Mouse (Mus musculus): ENCODE results near the gene Chst10. TPM values are rescaled to one million over a fixed set of nuclear protein-coding genes. Genes with fewer than 3 reads are reported as not detected.

The Chst10 gene
- 19.7 and 22.1 TPM in 2 replicates for polyA plus RNA-seq (2014; fragmentation: Nextera tagmentation; extraction: Ambion mirVana)

GRCm38 (mm10) chr1:38897431-38898248 lies at the start of gene Chst10:
Chst10 (minus strand) TSS chr1:38898161.
- Histone ChIP-seq H3K4me3 (ENCODE audit: low read depth, low read length) (peak within 1 kb of the TSS; percentile 66), H3K9ac (ENCODE audit: low read length) (peak within 1 kb of the TSS; percentile 79), H3K4me1 (replicated peaks; ENCODE audit: control insufficient read depth, insufficient read depth, low read length) (peaks cover 2% of the 10 kb centered on the region; the same call in 1 of the 2 replicates), H3K4me2 (ENCODE audit: low read depth, low read length, severe bottlenecking) (peak within 1 kb of the TSS; percentile 64), H3K27ac (ENCODE audit: low read depth, low read length) (peak within 1 kb of the TSS; percentile 70; the same call in 1 of the 2 replicates), H3K36me3 (ENCODE audit: control insufficient read depth, insufficient read depth, low read length) (no peaks in the 10 kb centered on the region), H3K9me3 (ENCODE audit: control insufficient read depth, low read length) (no peaks in the 10 kb centered on the region), H3K27me3 (ENCODE audit: control insufficient read depth, insufficient read depth, low read length) (no peaks in the 10 kb centered on the region; the same call in 1 of the 2 replicates)
- ATAC-seq (replicated peaks; ENCODE audit: low FRiP score) (peak; percentile 96), DNase-seq (ENCODE audit: low spot score) (peak; percentile 91)
- WGBS, result under 1% methylated on average over 60 of the region's 67 CpGs

- WGBS, result 9% methylated on average over 5 of the region's 5 CpGs
Measured at GRCm38 (mm10) chr1:38939608-38940007, 41.6 kb upstream of the Chst10 start.

GRCm38 (mm10) chr1:38938849-38939248 lies 40.9 kb upstream of the Chst10 start, which contains the start of gene Nms:
Nms (plus strand) TSS chr1:38939149.
- H3K4me3 ChIP-seq (ENCODE audit: low read depth, low read length), result no peak within 1 kb of the TSS
- WGBS, result 78% methylated on average over 6 of the region's 6 CpGs

More at GRCm38 (mm10) chr1:38939608-38940007, 41.6 kb upstream of the Chst10 start:
- ATAC-seq (replicated peaks; ENCODE audit: low FRiP score) (no peak), DNase-seq (ENCODE audit: low spot score) (peak; percentile 70)
- H3K27ac ChIP-seq (ENCODE audit: low read depth, low read length), result no peak overlapping the region
- no peak overlapping the region for H3K4me2 ChIP-seq (ENCODE audit: low read depth, low read length, severe bottlenecking)
- H3K4me1 ChIP-seq (replicated peaks; ENCODE audit: control insufficient read depth, insufficient read depth, low read length), result no peaks in the 10 kb centered on the region
- H3K9me3 ChIP-seq (ENCODE audit: control insufficient read depth, low read length), result no peaks in the 10 kb centered on the region
- no peaks in the 10 kb centered on the region for H3K27me3 ChIP-seq (ENCODE audit: control insufficient read depth, insufficient read depth, low read length)
- no peak overlapping the region for H3K9ac ChIP-seq (ENCODE audit: low read length)
- no peaks in the 10 kb centered on the region for H3K36me3 ChIP-seq (ENCODE audit: control insufficient read depth, insufficient read depth, low read length)
- no peak overlapping the region for H3K4me3 ChIP-seq (ENCODE audit: low read depth, low read length)

GRCm38 (mm10) chr1:38936780-38937179 lies 38.8 kb upstream of the Chst10 start:
- ATAC-seq (replicated peaks; ENCODE audit: low FRiP score) (no peak), DNase-seq (ENCODE audit: low spot score) (peak; percentile 77)
- Histone ChIP-seq H3K4me3 (ENCODE audit: low read depth, low read length) (no peak overlapping the region), H3K27me3 (ENCODE audit: control insufficient read depth, insufficient read depth, low read length) (no peaks in the 10 kb centered on the region), H3K4me2 (ENCODE audit: low read depth, low read length, severe bottlenecking) (no peak overlapping the region), H3K36me3 (ENCODE audit: control insufficient read depth, insufficient read depth, low read length) (no peaks in the 10 kb centered on the region), H3K9ac (ENCODE audit: low read length) (no peak overlapping the region), H3K4me1 (replicated peaks; ENCODE audit: control insufficient read depth, insufficient read depth, low read length) (no peaks in the 10 kb centered on the region), H3K27ac (ENCODE audit: low read depth, low read length) (no peak overlapping the region), H3K9me3 (ENCODE audit: control insufficient read depth, low read length) (no peaks in the 10 kb centered on the region)
- WGBS, result 26% methylated on average over 6 of the region's 6 CpGs

More at GRCm38 (mm10) chr1:38938849-38939248, 40.9 kb upstream of the Chst10 start, which contains the start of gene Nms:
- ATAC-seq (replicated peaks; ENCODE audit: low FRiP score) (no peak), DNase-seq (ENCODE audit: low spot score) (no peak)
- Histone ChIP-seq H3K36me3 (ENCODE audit: control insufficient read depth, insufficient read depth, low read length) (no peaks in the 10 kb centered on the region), H3K27me3 (ENCODE audit: control insufficient read depth, insufficient read depth, low read length) (no peaks in the 10 kb centered on the region), H3K27ac (ENCODE audit: low read depth, low read length) (no peak within 1 kb of the TSS), H3K9ac (ENCODE audit: low read length) (no peak within 1 kb of the TSS), H3K4me2 (ENCODE audit: low read depth, low read length, severe bottlenecking) (no peak within 1 kb of the TSS), H3K9me3 (ENCODE audit: control insufficient read depth, low read length) (no peaks in the 10 kb centered on the region), H3K4me1 (replicated peaks; ENCODE audit: control insufficient read depth, insufficient read depth, low read length) (no peaks in the 10 kb centered on the region)

GRCm38 (mm10) chr1:38934668-38935067 lies 36.7 kb upstream of the Chst10 start:
- 30% methylated on average over 5 of the region's 5 CpGs for WGBS
- Histone ChIP-seq H3K36me3 (ENCODE audit: control insufficient read depth, insufficient read depth, low read length) (no peaks in the 10 kb centered on the region), H3K4me3 (ENCODE audit: low read depth, low read length) (no peak overlapping the region), H3K4me1 (replicated peaks; ENCODE audit: control insufficient read depth, insufficient read depth, low read length) (no peaks in the 10 kb centered on the region), H3K27ac (ENCODE audit: low read depth, low read length) (no peak overlapping the region), H3K9me3 (ENCODE audit: control insufficient read depth, low read length) (no peaks in the 10 kb centered on the region), H3K27me3 (ENCODE audit: control insufficient read depth, insufficient read depth, low read length) (no peaks in the 10 kb centered on the region), H3K9ac (ENCODE audit: low read length) (no peak overlapping the region), H3K4me2 (ENCODE audit: low read depth, low read length, severe bottlenecking) (no peak overlapping the region)
- DNase-seq (ENCODE audit: low spot score) (no peak), ATAC-seq (replicated peaks; ENCODE audit: low FRiP score) (no peak)

- H3K4me2 ChIP-seq (ENCODE audit: low read depth, low read length, severe bottlenecking), result no peak overlapping the region
- no peaks in the 10 kb centered on the region for H3K9me3 ChIP-seq (ENCODE audit: control insufficient read depth, low read length)
- no peaks in the 10 kb centered on the region for H3K4me1 ChIP-seq (replicated peaks; ENCODE audit: control insufficient read depth, insufficient read depth, low read length)
- 78% methylated on average over 8 of the region's 8 CpGs for WGBS
- H3K27ac ChIP-seq (ENCODE audit: low read depth, low read length), result no peak overlapping the region
- no peaks in the 10 kb centered on the region for H3K36me3 ChIP-seq (ENCODE audit: control insufficient read depth, insufficient read depth, low read length)
- no peaks in the 10 kb centered on the region for H3K27me3 ChIP-seq (ENCODE audit: control insufficient read depth, insufficient read depth, low read length)
- no peak for DNase-seq (ENCODE audit: low spot score)
- no peak overlapping the region for H3K4me3 ChIP-seq (ENCODE audit: low read depth, low read length)
- no peak overlapping the region for H3K9ac ChIP-seq (ENCODE audit: low read length)
- no peak for ATAC-seq (replicated peaks; ENCODE audit: low FRiP score)
Measured at GRCm38 (mm10) chr1:38930767-38931166, 32.8 kb upstream of the Chst10 start.

- Histone ChIP-seq H3K27me3 (ENCODE audit: control insufficient read depth, insufficient read depth, low read length) (no peaks in the 10 kb centered on the region), H3K4me3 (ENCODE audit: low read depth, low read length) (no peak overlapping the region), H3K4me1 (replicated peaks; ENCODE audit: control insufficient read depth, insufficient read depth, low read length) (no peaks in the 10 kb centered on the region), H3K9ac (ENCODE audit: low read length) (no peak overlapping the region), H3K27ac (ENCODE audit: low read depth, low read length) (no peak overlapping the region), H3K4me2 (ENCODE audit: low read depth, low read length, severe bottlenecking) (no peak overlapping the region), H3K36me3 (ENCODE audit: control insufficient read depth, insufficient read depth, low read length) (no peaks in the 10 kb centered on the region), H3K9me3 (ENCODE audit: control insufficient read depth, low read length) (no peaks in the 10 kb centered on the region)
- ATAC-seq (replicated peaks; ENCODE audit: low FRiP score) (no peak), DNase-seq (ENCODE audit: low spot score) (no peak)
- WGBS, result 70% methylated on average over 4 of the region's 4 CpGs
Measured at GRCm38 (mm10) chr1:38929468-38929867, 31.5 kb upstream of the Chst10 start.

GRCm38 (mm10) chr1:38928996-38929395 lies 31.0 kb upstream of the Chst10 start:
- Histone ChIP-seq H3K4me2 (ENCODE audit: low read depth, low read length, severe bottlenecking) (no peak overlapping the region), H3K9ac (ENCODE audit: low read length) (no peak overlapping the region), H3K27ac (ENCODE audit: low read depth, low read length) (no peak overlapping the region), H3K36me3 (ENCODE audit: control insufficient read depth, insufficient read depth, low read length) (no peaks in the 10 kb centered on the region), H3K4me1 (replicated peaks; ENCODE audit: control insufficient read depth, insufficient read depth, low read length) (no peaks in the 10 kb centered on the region), H3K9me3 (ENCODE audit: control insufficient read depth, low read length) (no peaks in the 10 kb centered on the region), H3K27me3 (ENCODE audit: control insufficient read depth, insufficient read depth, low read length) (no peaks in the 10 kb centered on the region), H3K4me3 (ENCODE audit: low read depth, low read length) (no peak overlapping the region)
- DNase-seq (ENCODE audit: low spot score), result no peak
- ATAC-seq (replicated peaks; ENCODE audit: low FRiP score), result no peak
- WGBS, result 83% methylated on average over 4 of the region's 4 CpGs
